Mouse (Mus musculus): ENCODE measurements around the gene Pigu.

DNA sequence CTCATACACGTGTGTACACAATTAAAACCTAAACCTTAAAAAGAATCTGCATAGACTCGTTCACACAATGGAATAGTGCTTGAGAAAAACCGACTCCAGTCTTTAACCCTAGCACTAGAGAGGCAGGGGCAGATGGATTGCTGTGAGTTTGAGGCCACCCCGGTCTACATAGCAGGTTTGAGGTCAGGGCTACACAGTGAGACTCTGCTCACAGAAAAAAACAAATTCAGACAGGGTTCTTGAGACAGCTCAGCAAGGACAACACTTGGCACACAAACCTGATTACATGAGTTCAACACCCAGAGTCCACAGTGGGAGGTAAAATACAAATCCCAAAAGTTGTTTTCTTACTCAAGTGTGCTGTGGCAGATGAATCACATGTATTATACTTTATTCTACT is 31.2 kb downstream of the Pigu start:
- no peak for TF ChIP-seq TAL1 (IDR thresholded peaks at IDR 0.05; ENCODE audit: low read length)
- TF ChIP-seq GATA1 (IDR thresholded peaks at IDR 0.05; ENCODE audit: low read length) = no peak

Measured in erythroblast, embryonic 14.5 days (primary cell).